Mouse (Mus musculus): ENCODE measurements around the gene Ostf1.

DNA sequence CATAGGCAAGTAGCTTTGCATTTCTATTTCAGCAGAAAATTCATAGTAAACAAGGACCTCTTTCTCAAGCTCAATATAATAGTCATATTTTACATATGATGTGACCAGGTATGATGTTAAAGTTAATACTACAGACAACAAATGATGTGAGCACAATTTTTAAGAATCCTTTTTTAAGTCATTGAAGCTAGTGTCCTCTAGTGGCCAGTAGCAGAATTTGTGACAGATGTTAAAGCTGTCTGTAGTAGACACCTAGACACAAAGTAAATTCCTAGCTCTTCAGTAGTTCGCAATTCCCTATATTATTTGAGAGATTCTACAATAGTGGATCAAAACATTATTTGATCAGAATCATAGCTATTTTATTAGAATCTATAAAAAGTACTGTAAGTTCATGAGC is 73.9 kb downstream of the Ostf1 start:
- TF ChIP-seq CTCF (IDR thresholded peaks at IDR 0.05; ENCODE audit: low read depth, low read length) (no peak), POLR2A (IDR thresholded peaks at IDR 0.05; ENCODE audit: insufficient read depth, low read length) (no peak)
